Mouse (Mus musculus): ENCODE measurements around the gene Tm6sf1. TPM values are rescaled to one million over a fixed set of nuclear protein-coding genes. Genes with fewer than 3 reads are reported as not detected.

Gene Tm6sf1
- total RNA-seq, 4 experiments from 2014 or later: 22.3 to 28.4 (median 27.6) TPM

DNA sequence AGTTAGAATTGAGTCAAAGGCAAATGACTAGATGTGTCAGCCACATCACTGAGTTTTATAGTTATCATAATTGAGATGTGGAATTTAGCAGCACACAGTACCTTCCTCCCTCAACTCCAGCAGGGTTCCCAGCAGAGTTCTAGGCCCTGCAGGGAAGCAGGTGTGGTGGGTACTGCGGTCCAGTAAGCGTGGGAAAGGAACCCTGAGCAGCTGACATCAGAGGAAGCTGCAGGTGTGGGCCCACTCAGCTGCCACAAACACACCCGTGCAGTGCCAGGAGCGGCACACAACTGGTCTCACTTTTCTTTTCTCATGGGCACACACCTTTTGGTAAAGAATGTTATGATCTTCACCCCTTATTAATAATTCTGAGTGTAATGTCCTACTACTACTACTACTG is 22.0 kb downstream of the Tm6sf1 start:
- DNase-seq (ENCODE audit: low spot score in 2 of 2): no peak

DNA sequence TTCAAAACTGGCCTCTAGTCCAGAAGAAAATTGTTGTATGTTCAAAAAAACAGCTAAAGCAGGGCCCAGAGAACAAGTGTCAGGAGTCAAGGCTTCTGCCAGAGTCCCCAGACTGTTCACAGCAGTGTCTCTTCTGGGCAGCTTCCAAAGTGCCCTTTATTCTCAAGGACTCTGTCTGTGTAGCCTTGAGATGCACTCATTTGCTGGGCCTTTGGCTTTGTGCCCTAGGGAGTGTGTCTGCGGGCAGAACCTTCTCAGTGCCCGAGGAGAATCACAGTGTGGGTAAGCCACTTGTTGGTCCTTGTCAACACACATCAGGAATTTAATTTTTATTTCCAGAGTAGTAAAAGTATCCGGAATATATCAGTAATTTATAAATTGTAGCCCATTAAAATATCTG is 22.8 kb downstream of the Tm6sf1 start:
- DNase-seq (ENCODE audit: low spot score in 2 of 2): no peak

DNA sequence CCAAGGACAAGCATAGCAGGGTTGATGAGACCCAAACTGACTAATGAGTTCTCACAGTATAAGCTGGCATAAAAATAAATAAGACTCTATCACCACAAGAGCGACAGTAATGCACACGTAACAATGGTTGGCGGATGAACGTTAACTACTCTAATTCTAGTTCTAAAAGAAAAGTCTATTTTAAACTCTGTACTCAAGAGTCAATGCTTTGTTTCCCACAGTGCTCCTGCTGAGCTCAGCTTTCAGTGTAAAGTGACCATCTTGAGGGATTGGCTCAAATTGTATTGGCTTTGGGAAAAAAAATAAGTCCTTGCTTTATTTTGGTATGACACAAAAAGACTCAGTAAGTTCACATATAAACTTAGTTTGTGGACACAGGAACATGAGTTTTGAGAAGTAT is 26.3 kb downstream of the Tm6sf1 start:
- no peak for DNase-seq (ENCODE audit: low spot score in 2 of 2)

DNA sequence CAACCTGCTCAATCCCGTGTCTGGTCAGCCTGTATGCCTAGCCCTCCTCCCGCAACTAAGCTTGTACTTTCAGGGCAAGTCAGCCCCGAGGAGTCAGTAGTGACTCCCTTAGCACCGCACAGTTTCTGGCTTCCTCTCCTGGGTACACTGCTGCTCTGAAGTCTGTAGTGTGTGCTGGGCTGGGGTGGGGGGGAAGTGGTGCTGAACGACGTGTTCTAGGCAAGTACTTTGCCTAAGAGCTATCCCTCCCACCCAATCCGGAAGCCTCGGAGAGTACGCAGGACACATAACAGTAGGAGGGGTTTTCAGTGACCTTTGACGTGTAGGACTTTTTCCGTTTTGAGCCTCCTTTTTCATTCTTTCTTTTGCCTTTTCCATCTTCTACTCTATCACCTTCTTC is 40.6 kb downstream of the Tm6sf1 start:
- no peak for DNase-seq (ENCODE audit: low spot score in 2 of 2)

DNA sequence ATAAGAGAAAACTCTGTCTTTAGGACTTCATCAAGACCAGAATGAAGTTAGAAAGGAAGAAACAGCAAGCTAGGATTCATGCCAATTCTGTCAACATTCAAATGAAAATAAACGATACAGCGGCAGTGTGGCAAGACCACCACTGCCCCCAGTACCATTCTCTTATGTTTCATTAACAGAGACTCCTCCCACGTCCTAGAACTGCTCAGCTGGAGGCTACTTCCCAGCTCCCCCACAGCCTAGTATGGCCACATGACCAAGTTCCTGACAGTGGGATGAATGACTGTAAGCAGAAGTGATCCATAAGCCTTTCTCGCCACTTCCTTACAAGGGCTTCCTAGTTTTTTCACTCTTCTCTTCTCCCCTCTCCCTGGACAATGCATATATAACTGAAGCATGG is 45.3 kb downstream of the Tm6sf1 start:
- no peak for DNase-seq (ENCODE audit: low spot score in 2 of 2)

DNA sequence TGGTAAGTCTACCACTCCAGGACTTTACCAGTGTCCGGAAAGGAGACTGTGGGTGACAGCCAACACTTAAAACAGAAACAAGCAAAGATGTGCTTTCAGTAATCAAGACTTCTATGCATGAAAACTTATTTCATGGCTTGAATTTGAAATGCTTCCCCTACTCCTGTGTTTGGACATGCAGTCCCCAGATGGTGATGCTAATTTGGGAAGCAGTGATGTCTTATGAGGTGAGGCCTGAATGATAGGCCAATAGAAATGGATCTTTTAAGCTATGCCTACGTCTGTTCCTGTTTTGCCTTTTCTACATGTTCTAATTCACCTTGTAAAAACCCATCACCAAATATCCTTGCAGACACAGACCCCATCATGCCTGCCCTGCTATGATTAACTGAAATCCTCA is 46.1 kb downstream of the Tm6sf1 start:
- no peak for DNase-seq (ENCODE audit: low spot score in 2 of 2)

DNA sequence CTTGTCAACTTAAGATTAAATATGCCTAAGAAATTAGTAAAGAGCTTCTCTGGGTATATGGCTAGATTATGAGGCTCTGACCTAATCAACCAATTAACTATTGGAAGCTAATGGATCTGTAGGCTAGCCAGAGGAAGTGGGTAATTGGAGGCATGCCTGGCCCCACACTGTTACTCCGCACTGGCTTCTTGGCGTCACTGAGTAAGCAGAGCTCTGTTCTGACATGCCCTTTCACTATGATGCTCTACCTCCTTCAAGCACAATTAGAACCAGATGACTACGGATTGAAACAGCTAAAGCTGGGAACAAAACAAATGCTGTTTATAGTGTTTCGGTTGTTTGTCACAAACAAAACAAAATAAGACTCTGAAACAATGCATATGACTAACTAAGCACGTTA is 59.5 kb downstream of the Tm6sf1 start:
- no peak for DNase-seq (ENCODE audit: low spot score in 2 of 2)

DNA sequence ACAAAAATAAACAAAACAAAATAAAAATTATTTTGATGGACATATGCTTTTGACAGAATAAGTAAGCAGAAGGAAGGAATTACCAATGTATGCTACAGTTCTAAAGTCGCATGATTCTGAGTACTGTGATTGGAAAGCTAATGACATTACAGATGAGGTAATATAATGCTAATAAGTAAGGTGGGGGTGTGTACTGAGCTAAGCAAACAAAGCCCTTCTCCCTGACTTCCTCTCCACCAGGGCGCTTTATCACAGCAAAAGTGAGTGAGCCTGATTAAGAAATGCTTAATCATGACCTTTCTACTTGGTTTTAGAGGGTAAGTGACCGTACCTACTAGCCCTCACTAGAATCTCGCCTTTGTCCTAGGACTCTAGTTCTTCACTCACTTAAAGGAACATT is 61.5 kb downstream of the Tm6sf1 start:
- DNase-seq (ENCODE audit: low spot score in 2 of 2): no peak

DNA sequence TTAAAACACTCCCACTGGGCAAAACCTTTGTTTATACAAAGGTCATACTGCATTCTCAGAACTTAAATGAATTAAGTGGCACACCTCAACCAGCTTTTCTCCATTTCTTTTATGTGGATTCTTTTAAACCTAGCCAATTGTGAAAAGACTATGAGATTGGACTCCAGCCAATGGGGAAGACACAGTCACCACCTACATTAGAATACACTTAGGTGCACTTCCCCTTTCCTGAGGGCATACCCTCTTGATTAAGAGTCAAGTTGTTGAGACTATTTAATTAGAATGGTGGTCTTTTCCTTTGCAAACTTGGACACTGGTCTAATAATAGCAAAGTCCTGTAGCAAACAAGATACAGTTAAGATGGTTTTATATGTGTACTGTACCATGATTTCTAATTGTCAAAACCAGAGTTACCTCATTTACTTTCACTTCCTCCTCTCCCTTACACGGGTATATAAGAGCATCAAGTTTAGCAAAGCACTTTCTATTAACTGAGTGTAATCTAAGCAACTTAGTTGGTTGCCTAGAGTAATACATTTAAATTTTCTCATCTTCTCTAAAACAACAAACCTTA is 62.7 kb downstream of the Tm6sf1 start:
- no peak for DNase-seq (ENCODE audit: low spot score in 2 of 2)

DNA sequence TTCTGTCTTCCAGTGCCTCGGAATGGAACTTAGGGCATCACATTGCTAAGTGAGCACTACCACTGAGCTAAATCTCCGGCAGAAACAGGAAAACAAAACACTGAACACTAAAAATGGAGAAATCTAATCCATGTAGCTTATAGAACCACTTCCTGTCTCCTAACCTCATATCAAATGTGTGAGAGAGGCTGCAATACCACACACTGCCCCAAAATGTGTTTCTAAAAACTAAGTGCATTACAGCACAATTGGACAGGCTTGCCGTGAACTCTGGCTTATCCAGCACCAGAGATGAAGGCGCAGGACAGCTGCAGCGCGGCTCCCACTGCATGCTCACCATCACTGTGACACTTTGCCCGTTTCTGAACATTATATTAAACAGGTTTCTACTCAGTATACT is 70.2 kb downstream of the Tm6sf1 start:
- no peak for DNase-seq (ENCODE audit: low spot score in 2 of 2)

DNA sequence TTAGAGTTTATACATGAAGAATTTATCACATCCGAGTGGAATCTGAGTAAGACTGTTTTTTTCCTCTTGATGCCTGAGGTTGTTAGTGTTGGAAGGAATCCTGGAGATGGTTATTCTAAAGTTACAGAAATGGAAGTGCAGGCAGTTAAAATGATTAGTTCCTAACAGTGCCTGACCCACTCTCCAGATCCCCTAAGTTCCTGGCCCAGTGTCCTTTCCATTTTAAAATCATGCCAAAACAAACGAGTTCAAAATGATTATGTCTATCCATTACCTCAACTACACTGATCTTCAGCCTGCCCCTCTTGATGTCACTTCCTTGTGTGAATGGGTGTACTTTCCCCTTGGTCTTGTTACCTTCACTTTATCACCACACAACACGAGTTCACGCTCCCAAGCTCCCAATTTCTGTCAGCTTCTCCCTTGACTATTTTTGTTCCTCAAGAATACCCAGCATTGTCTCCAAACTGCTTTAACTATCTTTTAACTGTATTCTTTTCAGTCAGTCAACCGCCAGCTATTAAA is 73.8 kb downstream of the Tm6sf1 start:
- no peak for DNase-seq (ENCODE audit: low spot score in 2 of 2)

DNA sequence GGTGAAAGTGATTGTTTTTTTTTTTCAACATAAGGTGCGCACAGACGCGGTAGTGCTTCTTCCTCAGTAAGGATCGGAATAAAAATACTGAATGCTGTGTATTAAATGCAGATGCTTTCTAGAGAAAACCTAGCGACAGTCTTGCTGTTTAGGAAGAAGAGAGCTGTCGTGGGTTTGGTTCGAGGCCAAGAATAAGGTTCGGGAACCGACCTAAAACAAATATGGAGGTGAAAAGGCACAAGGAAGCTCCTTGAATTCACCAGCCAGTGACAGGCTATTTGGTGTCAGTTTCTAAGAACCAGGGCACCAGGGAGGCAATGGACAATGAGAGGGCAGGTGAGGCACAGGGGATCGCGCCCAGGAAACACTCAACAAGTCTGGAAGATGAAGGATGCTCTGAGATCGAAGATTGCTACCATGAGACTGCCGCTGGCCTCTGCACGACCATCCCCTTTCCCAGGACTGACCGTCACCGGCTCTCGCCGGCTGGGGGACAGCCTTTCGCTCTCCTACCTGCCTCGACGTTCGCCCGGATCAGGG is 74.3 kb downstream of the Tm6sf1 start:
- no peak for DNase-seq (ENCODE audit: low spot score in 2 of 2)

DNA sequence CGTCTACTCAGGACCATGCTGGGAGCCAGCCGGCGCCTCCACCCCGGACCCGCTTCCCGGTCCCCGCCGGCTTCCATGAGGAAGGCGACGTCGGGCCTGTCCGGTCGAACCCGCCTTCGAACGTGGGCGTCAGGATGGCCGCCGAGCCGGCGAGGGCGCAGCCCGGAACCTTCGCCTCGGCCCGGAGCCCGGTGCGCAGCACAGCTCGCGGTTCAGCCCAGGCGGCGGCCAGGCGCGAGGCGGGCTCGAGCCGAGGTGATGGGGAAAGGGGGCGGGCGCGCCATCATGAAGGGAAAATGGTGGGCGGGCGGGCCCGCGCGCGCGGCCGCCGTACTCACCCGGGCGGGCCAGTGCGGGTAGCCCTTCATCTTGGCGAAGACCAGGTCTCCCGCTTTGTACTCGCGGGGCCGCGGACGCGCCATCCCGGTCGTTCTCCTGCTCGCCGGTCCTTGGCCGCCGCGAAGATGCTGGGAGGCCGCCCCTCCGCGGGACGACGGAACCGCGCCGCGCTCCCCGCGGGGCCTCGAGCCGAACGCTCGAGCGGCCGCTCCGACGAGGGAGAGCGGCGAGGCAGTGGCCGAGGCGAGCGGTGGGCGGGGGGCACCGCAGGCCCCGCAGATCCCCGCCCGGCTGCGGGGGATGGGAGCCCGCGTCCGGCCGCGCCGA is 74.9 kb downstream of the Tm6sf1 start:
- DNase-seq (ENCODE audit: low spot score in 2 of 2): peak; percentile 40 to 44

Other genes with a start within 250 kb of the Tm6sf1 start
- 10 to 100 TPM; 52.0 to 72.2 (median 56.2) TPM for gene Homer2, start 151.5 kb upstream of the Tm6sf1 start, total RNA-seq (2022)
- gene Ramac, start 96.1 kb upstream of the Tm6sf1 start, total RNA-seq (2022): 10 to 100 TPM; 78.2 to 89.6 (median 84.4) TPM
- gene 3110040N11Rik, start 69.5 kb upstream of the Tm6sf1 start, total RNA-seq (2022): 10 to 100 TPM; 24.6 to 32.7 (median 27.1) TPM
- gene Btbd1, start 29.6 kb upstream of the Tm6sf1 start, total RNA-seq (2022): 100 to 1,000 TPM; 102 to 123 (median 113) TPM
- not detected for gene Gm10160, start 3.2 kb upstream of the Tm6sf1 start, total RNA-seq (2022)
- 10 to 100 TPM; 77.1 to 89.2 (median 82.9) TPM for gene Hdgfl3, start 75.5 kb downstream of the Tm6sf1 start, total RNA-seq (2022)
- not detected for gene Bnc1, start 133.3 kb downstream of the Tm6sf1 start, total RNA-seq (2022)

Data from left cerebral cortex, adult 8-10 months (tissue).